Mouse (Mus musculus): Measurements from ENCODE around the gene Rbp2. TPM values are rescaled to one million over a fixed set of nuclear protein-coding genes. Genes with fewer than 3 reads are reported as not detected.

Gene Rbp2
- 1 to 10 TPM in 1 of 2 experiments, under 1 TPM in 1; 0.24 to 1.5 TPM for polyA plus RNA-seq (2017; shearing (Covaris generic))

DNA sequence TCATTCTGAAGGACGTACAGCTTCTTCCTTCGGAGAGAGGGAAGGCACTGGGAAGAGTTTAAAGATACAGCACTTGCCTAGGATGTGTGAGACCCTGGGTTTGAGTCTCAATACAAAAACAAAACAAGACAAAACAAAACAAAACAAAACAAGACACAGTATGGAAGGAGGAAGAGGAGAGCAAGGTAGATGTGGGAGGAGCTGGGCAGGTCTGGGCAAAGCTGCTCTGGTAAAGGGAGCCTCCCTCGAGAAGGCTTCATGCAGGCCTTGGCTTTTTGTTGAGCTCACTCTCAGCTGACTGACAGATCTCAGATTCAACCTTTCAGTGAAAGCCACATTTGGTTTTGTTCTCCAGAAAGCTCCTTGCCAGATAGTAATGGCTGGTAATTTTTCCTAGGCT, at the start of gene Rbp2:
TSS of gene Rbp2 (plus strand) at position 301 of the 400 bp plus-strand sequence.

Other genes with a start within 250 kb of the Rbp2 start
- 10 to 100 TPM; 12.5 to 13.5 TPM for gene Nmnat3, start 198.7 kb upstream of the Rbp2 start, polyA plus RNA-seq (2017; shearing (Covaris generic))
- under 1 TPM in 1 of 2 experiments, not detected in 1; 0.13 TPM for gene Rbp1, start 63.2 kb upstream of the Rbp2 start, polyA plus RNA-seq (2017; shearing (Covaris generic))
- 100 to 1,000 TPM; 118 to 125 TPM for gene Copb2, start 77.6 kb downstream of the Rbp2 start, polyA plus RNA-seq (2017; shearing (Covaris generic))
- 10 to 100 TPM; 18.1 to 20.0 TPM for gene Mrps22, start 115.5 kb downstream of the Rbp2 start, polyA plus RNA-seq (2017; shearing (Covaris generic))

Measured in inflammation-experienced regulatory T-cells (primary cell).